Mouse (Mus musculus): ENCODE data around the gene Btd.

GRCm38 (mm10) chr14:31601908-31602615, 38.8 kb upstream of the Btd start:
- TF ChIP-seq FLI1 (IDR thresholded peaks at IDR 0.05; ENCODE audit: low read length) (no peak), GATA1 (IDR thresholded peaks at IDR 0.05; ENCODE audit: borderline replicate concordance, low read length) (no peak)
